Mouse (Mus musculus): Measurements from ENCODE around the gene Olfr1102.

Olfr1102 gene

DNA sequence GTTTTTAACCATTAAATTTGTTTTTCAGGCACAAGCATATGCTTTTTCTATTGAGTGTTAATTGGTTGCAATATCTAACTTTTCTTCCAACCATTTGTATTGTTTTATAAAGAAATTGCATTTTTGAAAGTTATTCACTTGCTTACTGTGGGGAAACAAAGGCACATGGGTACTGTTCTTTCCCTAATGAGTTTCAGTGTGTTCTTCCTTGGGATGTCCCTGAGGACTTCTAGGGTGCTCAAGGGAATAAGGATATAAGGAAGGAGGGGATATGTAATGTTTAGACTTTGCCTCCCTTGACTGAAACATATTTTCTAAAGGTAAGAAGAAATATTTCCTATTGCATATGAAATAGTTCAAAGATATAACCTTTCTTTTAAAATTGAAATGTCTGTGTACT, at the start of gene Olfr1102:
TSS of gene Olfr1102 (plus strand) at position 301 of the 400 bp plus-strand sequence.
- in situ Hi-C loops (cut with MboI; ENCODE audit: low sequenced_read_pairs), result no loop called here

DNA sequence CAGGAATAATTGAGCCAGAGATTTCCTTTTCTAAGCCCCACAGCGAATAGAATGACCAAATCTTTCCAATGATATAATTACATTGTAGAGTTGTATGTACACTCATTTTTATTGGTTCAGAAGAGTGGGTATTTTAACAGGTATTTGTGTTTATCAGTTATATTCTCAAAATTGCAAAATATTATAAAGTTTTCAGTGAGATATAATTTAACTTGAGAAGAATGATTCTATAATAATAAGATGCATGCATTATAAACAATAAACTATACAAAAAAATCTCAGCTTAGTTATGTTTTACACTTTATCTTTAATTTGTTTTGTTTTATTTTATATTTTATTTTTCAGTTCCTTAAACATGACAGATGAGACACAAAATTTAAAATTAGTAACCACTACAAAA, 37.6 kb upstream of the Olfr1102 start, which contains the start of gene Olfr1099:
TSS of gene Olfr1099 (minus strand) at position 101 of the 400 bp plus-strand sequence.
- in situ Hi-C loops (cut with MboI; ENCODE audit: low sequenced_read_pairs), result no loop called here

DNA sequence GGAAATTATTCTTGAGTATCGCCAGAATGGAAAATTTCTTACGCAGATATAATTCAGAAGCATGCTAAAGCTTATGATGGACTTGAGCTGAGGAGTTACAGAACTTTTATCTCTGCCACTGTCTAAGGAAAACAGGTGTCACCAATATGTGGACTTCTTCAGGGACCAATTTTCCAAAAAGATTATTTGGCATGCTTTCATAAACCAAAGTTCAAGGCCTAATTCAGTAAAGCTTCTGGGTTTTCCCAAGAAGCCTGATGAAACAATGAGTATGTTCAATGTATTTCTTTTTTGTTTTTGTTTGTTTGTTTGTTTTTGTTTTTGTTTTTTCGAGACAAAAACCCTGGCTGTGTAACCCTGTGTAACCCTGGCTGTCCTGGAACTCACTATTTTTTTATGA, 18.3 kb upstream of the Olfr1102 start, which contains the start of gene Olfr1100:
TSS of gene Olfr1100 (minus strand) at position 101 of the 400 bp plus-strand sequence.
- in situ Hi-C loops (cut with MboI; ENCODE audit: low sequenced_read_pairs), result no loop called here

GRCm38 (mm10) chr2:86991121-86991520, 7.1 kb upstream of the Olfr1102 start, which contains the start of gene Olfr1101:
Gene Olfr1101, minus strand, starts transcription at chr2:86991221.
- in situ Hi-C loops (cut with MboI; ENCODE audit: low sequenced_read_pairs), result no loop called here

DNA sequence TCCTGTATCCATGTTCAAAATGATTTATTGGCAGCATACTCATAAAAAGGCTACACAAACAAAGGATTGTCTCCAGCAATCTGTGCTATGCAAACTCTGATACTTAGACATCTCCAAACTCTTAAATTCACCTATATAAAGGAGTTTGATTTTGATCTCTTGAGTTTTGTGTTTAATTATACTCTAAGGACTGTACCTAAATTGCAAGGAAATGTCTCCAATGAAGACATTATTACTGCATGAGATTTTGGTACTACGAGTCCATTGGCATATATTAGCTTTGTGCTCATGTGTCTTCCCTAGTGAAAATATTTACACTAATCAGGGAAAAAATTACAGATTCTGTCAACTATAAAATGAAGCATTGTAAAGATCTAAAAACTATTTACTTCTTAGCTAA, 28.8 kb downstream of the Olfr1102 start, which contains the start of gene Olfr1104:
TSS of gene Olfr1104 (minus strand) at position 101 of the 400 bp plus-strand sequence.
- in situ Hi-C loops (cut with MboI; ENCODE audit: low sequenced_read_pairs), result no loop called here

GRCm38 (mm10) chr2:87036431-87036830, 38.2 kb downstream of the Olfr1102 start, which contains the start of gene Olfr1105:
Gene Olfr1105, minus strand, starts transcription at chr2:87036531.
- in situ Hi-C loops (cut with MboI; ENCODE audit: low sequenced_read_pairs), result no loop called here

- in situ Hi-C loops (cut with MboI; ENCODE audit: low sequenced_read_pairs), result no loop called here
These were observed 54.0 kb downstream of the Olfr1102 start, which contains the start of gene Olfr1106 for GRCm38 (mm10) chr2:87052173-87052572. Gene Olfr1106, minus strand, starts transcription at chr2:87052273.
